Mouse (Mus musculus) neural tube, embryonic 13.5 days (tissue): ENCODE results near the gene Adipor1. TPM values are rescaled to one million over a fixed set of nuclear protein-coding genes. Genes with fewer than 3 reads are reported as not detected.

ENCODE experiments used
- ATAC-seq: fragments of 200-750 bp; cut with Nextera tagmentation; 2 replicates; pipeline ENCODE4 v1.8.0; 2017; ENCODE audit warnings: low read depth, mild to moderate bottlenecking, moderate TSS enrichment, moderate library complexity
- H3K27ac ChIP-seq: fragments of 300-500 bp; sonication (generic); replicated peaks from 2 replicates; pipeline ENCODE4 v1.5.1; 2015; ENCODE audit warnings: moderate library complexity, mild to moderate bottlenecking, inconsistent platforms
- H3K27me3 ChIP-seq: fragments of 300-500 bp; sonication (generic); 2 replicates; pipeline ENCODE4 v1.6.1; 2015; ENCODE audit warnings: mild to moderate bottlenecking, inconsistent platforms
- H3K36me3 ChIP-seq: fragments of 300-500 bp; sonication (generic); 2 replicates; pipeline ENCODE4 v1.6.1; 2015; ENCODE audit warnings: mild to moderate bottlenecking, inconsistent platforms
- H3K4me1 ChIP-seq: fragments of 300-500 bp; sonication (generic); replicated peaks from 2 replicates; pipeline ENCODE4 v1.6.1; 2015; ENCODE audit warnings: inconsistent platforms
- H3K4me2 ChIP-seq: fragments of 300-500 bp; sonication (generic); 2 replicates; pipeline ENCODE4 v1.6.1; 2015; ENCODE audit warnings: inconsistent platforms, mild to moderate bottlenecking, moderate library complexity
- H3K4me3 ChIP-seq: fragments of 300-500 bp; sonication (generic); 2 replicates; pipeline ENCODE4 v1.5.1; 2015; ENCODE audit warnings: mild to moderate bottlenecking, inconsistent platforms
- H3K9ac ChIP-seq: fragments of 300-500 bp; sonication (generic); 2 replicates; pipeline ENCODE4 v1.6.1; 2015; ENCODE audit warnings: moderate library complexity, mild to moderate bottlenecking, inconsistent platforms
- H3K9me3 ChIP-seq: fragments of 300-500 bp; sonication (generic); 2 replicates; pipeline ENCODE4 v1.6.1; 2016; ENCODE audit warnings: inconsistent platforms
- WGBS: fragments of 180-500 bp; shearing (Covaris S2); methylation state at CpG from one replicate; pipeline ENCODE4 v1.1.7; 2015; 5-methylcytosine and 5-hydroxymethylcytosine counted together
- polyA plus RNA-seq: library from polyadenylated mRNA; unstranded; fragments of >200 nt; fragmentation: Nextera tagmentation; extraction: Ambion mirVana; gene quantifications from 2 replicates; pipeline ENCODE4 v1.2.1, GENCODE M21; 2015

The Adipor1 gene
- polyA plus RNA-seq, 1 experiment from 2014 or later: 79.7 TPM

- no peak overlapping the region for H3K27ac ChIP-seq
- no peak for ATAC-seq
- peak overlapping the region; percentile 88 for H3K9ac ChIP-seq
- 24% methylated on average over 5 of the region's 5 CpGs for WGBS
- H3K27me3 ChIP-seq: no peaks in the 10 kb centered on the region
- no peaks in the 10 kb centered on the region for H3K9me3 ChIP-seq
- H3K36me3 ChIP-seq: peaks cover 29% of the 10 kb centered on the region
- H3K4me2 ChIP-seq: peak overlapping the region; percentile 78
- peaks cover 17% of the 10 kb centered on the region for H3K4me1 ChIP-seq
- H3K4me3 ChIP-seq: peak overlapping the region; percentile 96
Measured at GRCm38 (mm10) chr1:134456060-134456459, 40.9 kb downstream of the Adipor1 start.

- Histone ChIP-seq H3K4me2 (no peak overlapping the region), H3K27me3 (no peaks in the 10 kb centered on the region), H3K4me1 (peaks cover 17% of the 10 kb centered on the region), H3K27ac (no peak overlapping the region), H3K36me3 (peaks cover 48% of the 10 kb centered on the region), H3K9me3 (no peaks in the 10 kb centered on the region), H3K4me3 (no peak overlapping the region), H3K9ac (no peak overlapping the region)
- ATAC-seq: no peak
- 89% methylated on average over 7 of the region's 7 CpGs for WGBS
Measured at GRCm38 (mm10) chr1:134458139-134458727, 43.1 kb downstream of the Adipor1 start.

- Histone ChIP-seq H3K27me3 (no peaks in the 10 kb centered on the region), H3K9ac (no peak overlapping the region), H3K4me1 (peaks cover 11% of the 10 kb centered on the region), H3K36me3 (peaks cover 66% of the 10 kb centered on the region), H3K27ac (no peak overlapping the region), H3K9me3 (no peaks in the 10 kb centered on the region), H3K4me2 (no peak overlapping the region), H3K4me3 (no peak overlapping the region)
- 100% methylated on average over 1 of the region's 1 CpGs for WGBS
- ATAC-seq: no peak
Measured at GRCm38 (mm10) chr1:134460294-134461284, 45.4 kb downstream of the Adipor1 start.

Other genes with a start within 250 kb of the Adipor1 start
- 1.9 and 2.8 TPM in 2 replicates for gene Chil1, start 233.2 kb upstream of the Adipor1 start, polyA plus RNA-seq
- gene Mybph, start 221.9 kb upstream of the Adipor1 start, polyA plus RNA-seq: 2.9 and 8.5 TPM in 2 replicates
- 11.1 and 12.8 TPM in 2 replicates for gene Adora1, start 179.9 kb upstream of the Adipor1 start, polyA plus RNA-seq
- gene Myog, start 125.4 kb upstream of the Adipor1 start, polyA plus RNA-seq: 5.2 and 21.7 TPM in 2 replicates
- 10.9 and 11.7 TPM in 2 replicates for gene Ppfia4, start 82.5 kb upstream of the Adipor1 start, polyA plus RNA-seq
- gene Tmem183a, start 53.4 kb upstream of the Adipor1 start, polyA plus RNA-seq: 105 and 117 TPM in 2 replicates
- not detected in 2 replicates for gene 4933406M09Rik, start 29.4 kb upstream of the Adipor1 start, polyA plus RNA-seq
- 24.7 and 25.4 TPM in 2 replicates for gene Cyb5r1, start 9.8 kb upstream of the Adipor1 start, polyA plus RNA-seq
- gene Klhl12, start 40.2 kb downstream of the Adipor1 start, polyA plus RNA-seq: 31.4 and 35.5 TPM in 2 replicates
- 65.1 and 67.4 TPM in 2 replicates for gene Rabif, start 79.3 kb downstream of the Adipor1 start, polyA plus RNA-seq
- not detected in 2 replicates for gene Mgat4e, start 134.3 kb downstream of the Adipor1 start, polyA plus RNA-seq
- 90.2 and 98.9 TPM in 2 replicates for gene Kdm5b, start 144.8 kb downstream of the Adipor1 start, polyA plus RNA-seq
- 12.1 and 13.9 TPM in 2 replicates for gene Syt2, start 231.3 kb downstream of the Adipor1 start, polyA plus RNA-seq